Mouse (Mus musculus): ENCODE data around the gene Olfr222. TPM values are rescaled to one million over a fixed set of nuclear protein-coding genes. Genes with fewer than 3 reads are reported as not detected.

Gene Olfr222
- total RNA-seq, 2 experiments from 2014 or later, result not detected

DNA sequence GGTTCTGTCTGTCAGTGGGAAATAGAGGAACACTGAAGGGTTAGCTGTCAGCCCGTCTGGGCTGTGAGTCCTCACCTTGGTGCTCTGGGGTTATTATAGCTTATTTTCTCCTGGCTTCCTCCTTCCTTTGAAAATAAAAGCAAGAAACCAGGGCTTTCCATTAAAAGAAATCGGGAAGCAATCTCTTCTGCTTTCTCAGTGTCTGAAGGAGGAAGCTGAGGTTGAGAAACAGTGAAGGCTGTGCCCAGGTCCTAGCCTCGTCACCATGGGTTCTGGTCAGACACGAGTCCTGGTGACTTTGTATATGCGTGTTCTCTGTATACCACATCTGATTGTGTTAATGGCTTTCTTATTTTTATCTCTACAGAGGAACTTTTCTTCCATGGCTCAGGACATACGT is 33.6 kb downstream of the Olfr222 start:
- no peak for DNase-seq (ENCODE audit: extremely low spot score in 1 of 2, low spot score in 1 of 2)

DNA sequence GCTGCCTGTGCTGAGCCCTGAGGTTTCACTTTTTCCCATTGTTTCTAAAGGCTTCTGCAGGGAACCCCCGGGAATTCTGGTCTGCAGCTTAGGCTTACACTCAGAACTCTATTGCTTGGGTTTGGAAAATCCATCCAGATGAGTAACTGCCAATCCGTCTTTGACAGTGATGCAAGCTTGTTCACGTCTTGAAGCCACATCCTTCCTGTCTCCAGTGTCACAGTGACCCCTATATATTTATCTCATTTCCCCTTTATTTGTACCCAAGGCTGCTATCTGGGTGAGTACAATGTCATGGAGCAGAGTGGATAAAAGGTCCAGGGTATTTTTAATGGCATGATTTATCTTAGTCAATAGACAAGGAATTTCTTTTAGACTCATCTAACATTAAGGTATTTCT is 34.7 kb downstream of the Olfr222 start, which contains the start of gene Nlrp3:
Nlrp3 (plus strand) TSS at position 245 of the 400 bp plus-strand sequence.
- no peak for DNase-seq (ENCODE audit: extremely low spot score in 1 of 2, low spot score in 1 of 2)

DNA sequence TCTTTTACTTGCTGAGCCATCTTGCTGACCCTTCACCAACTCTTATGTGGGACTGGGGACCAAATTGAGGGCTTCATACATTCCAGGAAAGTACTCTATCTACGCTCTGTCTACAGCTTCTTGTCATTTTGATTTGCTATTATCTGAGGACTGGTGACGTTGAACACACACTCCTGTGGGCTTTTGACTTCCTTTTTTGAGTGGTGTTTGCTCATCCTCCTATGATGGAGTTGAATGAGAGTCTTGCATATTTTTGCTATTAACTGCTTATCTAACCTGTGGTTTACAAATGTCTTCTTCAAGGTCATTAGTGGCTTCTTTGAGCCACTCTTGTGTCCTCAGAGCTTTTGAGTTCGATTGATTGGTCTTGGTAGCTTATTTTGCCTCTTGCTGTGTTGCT is 35.9 kb downstream of the Olfr222 start:
- no peak for DNase-seq (ENCODE audit: extremely low spot score in 1 of 2, low spot score in 1 of 2)

DNA sequence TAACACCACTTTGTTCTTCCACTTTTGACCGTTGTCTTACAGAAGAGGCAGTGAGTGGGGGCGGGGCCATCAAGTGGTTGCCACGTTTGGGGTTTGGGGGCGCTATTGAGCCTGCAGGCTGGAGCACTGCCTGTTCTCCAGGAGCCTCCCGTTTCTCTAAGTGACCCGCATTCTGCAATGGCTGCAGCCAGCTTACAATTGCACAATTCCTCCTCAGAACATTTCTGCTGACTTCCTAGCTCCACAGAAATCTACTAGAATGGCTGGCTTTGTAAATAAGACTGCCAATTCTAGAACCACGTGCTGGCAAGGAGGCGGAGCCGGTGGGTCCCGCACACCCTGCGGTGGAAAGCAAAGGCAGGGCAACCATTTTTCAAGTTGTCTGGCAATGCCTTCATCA is 37.6 kb downstream of the Olfr222 start:
- DNase-seq (ENCODE audit: extremely low spot score in 1 of 2, low spot score in 1 of 2), result peak in 1 of 2 experiments; percentile 49

DNA sequence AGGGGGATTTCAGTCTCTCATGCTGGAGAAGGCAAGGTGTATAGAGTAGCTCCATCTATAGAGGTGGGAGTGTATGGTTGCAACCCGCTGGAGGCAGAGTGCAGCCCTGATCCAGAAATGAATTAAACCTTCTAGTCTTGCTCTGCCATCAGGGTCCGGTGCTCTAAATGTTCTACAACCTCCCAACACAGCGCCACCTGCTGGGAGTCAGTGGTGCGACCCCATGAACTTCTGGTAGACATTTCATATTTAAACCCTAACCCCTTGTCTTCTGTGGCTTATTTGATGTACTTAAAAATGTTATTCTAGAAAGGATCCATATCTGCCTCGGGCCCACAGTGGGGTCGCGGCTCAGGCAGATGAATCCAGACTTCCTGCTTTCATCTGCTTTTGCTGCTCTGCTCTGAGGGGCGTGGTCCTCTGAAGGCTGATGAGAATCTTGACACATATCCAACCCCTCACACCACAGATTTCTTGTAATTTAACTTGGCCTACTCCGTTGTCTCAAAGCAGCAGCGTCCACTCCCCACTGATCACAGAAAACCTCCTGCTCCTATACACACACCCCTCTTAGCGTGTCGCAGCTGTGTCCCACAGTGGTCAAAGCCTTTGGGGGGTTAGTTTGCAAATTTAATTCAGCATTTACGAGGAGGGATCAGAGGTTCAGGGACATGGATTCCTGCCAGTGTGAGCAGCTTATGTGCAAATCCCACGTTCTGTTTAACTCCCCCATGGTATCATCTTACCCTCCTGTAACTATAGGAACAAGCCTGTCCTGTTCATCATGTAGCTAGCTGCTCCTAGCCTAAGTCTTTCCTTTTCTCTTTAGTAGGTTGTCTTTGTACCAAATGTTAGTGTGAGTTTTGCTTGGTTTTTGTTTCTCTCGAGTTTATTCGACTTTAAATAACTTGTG is 38.6 kb downstream of the Olfr222 start:
- peak in 1 of 2 experiments; percentile 24 for DNase-seq (ENCODE audit: extremely low spot score in 1 of 2, low spot score in 1 of 2)

DNA sequence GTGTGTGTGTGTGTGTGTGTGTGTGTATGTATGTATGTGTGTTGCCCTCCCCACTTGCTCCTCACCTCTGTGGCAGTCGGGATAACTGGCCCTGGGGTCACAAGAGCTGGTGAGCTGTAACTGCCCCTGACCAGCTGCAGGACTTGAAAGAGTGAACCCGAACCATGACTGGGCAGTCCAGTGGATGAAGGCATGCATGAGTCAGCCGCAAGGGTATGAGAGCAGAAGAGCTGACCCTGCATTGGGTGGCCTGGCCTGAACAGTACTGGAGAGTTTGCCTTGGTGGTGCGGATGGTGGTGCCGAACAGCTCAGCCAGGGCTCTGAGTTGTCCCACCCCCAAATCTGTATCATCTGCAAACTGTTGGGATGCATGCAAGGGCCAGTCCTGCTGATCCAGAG is 44.5 kb downstream of the Olfr222 start:
- DNase-seq (ENCODE audit: extremely low spot score in 1 of 2, low spot score in 1 of 2), result no peak

DNA sequence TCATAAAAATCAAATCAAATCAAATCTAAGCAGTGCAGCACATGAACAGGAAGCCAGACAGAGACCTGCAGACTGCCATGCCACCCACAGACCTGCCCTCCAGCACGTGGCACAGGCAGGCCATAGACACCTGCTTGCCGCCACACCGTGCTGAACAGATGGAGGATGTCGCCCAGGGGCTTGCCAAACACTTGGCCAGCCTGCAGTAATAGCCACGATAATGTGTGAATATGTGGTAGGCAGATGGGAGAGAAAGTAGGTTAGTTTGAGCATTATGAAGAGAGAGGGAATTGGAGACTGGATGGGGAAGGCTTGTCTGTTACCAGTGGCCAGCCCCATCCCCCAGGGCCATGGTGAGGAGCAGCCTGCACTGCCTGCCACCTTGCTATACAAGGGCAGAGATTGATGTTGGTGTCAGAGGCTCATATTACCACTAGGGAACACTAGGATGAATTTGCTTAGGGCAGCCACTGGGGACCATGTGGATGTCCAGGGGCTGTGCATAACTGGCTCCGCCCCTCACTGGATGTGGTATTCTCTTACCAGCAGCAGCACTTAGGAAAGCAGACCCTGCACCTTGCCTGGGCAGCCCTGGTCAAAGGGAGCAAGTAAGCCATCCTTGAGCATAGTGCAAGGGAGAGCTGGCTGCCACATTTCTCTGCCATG is 45.0 kb downstream of the Olfr222 start:
- no peak for DNase-seq (ENCODE audit: extremely low spot score in 1 of 2, low spot score in 1 of 2)

DNA sequence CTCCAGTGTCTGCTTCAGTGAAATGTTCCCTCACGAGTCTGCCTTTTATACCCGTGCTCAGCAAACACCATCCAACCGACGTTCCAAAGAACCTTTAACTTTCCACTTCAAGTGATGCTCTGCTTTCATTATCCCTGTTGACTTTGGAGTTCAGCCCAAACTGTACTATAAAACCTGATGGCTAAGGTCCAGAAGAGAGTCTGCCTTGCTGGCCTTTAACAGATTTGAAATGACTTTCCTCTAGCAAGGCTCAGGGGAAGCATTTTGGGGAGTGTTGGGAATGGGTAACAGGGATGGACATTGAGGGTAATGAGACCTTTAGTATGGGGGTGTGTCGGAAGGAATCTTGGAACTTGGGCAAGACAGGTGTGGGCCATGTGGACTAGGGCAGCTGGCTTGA is 45.8 kb downstream of the Olfr222 start:
- no peak for DNase-seq (ENCODE audit: extremely low spot score in 1 of 2, low spot score in 1 of 2)

DNA sequence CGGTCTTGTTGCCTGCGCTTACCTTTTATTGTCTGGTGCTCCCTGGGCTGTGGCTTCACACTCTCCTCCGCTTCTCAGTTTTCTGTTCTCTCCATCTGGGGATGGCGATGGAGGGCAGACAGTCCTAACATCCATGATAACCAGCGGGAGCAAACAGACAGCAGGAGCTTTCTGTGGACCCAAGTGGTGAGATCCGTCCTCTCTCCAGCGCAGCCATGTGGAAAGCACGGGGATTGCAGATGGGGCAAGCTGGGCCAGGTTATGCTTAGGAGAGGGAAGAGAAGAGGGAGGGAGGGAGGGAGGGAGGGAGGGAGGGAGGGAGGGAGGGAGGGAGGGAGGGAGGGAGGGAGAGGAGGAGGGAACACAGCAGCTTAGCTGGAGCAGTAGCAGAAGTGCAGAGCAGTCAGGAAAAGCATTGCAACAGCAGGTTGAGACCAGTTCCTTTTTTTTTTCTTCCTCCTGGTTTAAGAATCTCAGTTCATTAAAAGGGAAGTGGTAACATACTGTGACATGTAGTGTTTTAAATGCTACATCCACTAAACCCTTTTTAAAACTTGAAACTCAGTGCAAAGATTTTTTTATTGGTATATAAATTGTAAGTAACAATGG is 49.5 kb downstream of the Olfr222 start, which contains the start of gene Zkscan17:
Zkscan17 (minus strand) TSS at position 280 of the 609 bp plus-strand sequence.
- no peak for DNase-seq (ENCODE audit: extremely low spot score in 1 of 2, low spot score in 1 of 2)

DNA sequence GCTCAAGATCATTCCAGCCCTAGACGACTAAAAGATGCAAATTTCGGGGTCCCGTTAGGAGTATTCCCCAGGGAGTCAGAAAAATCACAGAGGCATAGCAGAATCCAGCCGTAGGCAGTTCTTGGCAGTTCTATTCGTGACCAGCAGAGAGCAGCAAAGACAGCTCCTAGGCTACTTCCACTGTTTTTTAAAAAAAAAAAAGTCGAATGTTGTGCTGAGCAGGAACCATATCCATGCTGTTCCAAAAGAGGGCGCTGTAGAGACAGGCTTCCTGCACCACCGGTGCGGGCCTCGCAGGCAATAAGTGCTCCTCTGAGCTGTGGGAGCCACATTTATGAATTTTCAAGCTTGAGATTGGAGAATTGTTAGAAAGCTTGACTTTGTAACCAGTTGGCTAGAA is 50.8 kb downstream of the Olfr222 start:
- peak; percentile 54 to 84 for DNase-seq (ENCODE audit: extremely low spot score in 1 of 2, low spot score in 1 of 2)

DNA sequence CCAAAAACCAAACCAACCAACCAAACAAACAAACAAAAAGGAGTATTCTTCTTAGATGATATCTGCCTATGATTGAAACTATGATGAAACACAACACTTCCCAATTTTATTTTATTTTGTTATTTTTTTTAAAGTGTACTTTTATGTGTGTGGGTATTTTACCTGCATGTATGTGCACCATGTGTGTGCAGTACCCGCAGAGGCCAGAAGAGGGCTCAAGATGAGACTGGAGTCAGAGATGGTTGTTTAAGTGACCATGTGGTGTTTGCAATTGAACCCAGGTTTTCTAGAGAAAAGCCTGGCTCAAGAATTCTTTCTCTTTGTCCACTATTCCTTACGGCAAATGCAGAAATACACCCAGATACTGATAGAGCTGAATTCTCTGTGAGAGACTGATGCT is 51.9 kb downstream of the Olfr222 start:
- DNase-seq (ENCODE audit: extremely low spot score in 1 of 2, low spot score in 1 of 2), result no peak

Other genes with a start within 250 kb of the Olfr222 start
- not detected for gene Prss38, start 200.6 kb downstream of the Olfr222 start, total RNA-seq (2021)
- 10 to 100 TPM; 25.3 to 27.0 TPM for gene Jmjd4, start 126.2 kb downstream of the Olfr222 start, total RNA-seq (2021)
- 100 to 1,000 TPM; 345 to 382 TPM for gene Snap47, start 125.0 kb downstream of the Olfr222 start, total RNA-seq (2021)
- gene Zfp867, start 103.8 kb downstream of the Olfr222 start, total RNA-seq (2021), result 1 to 10 TPM; 3.7 to 4.2 TPM
- gene Zkscan17, start 49.5 kb downstream of the Olfr222 start, total RNA-seq (2021), result 1 to 10 TPM; 7.9 to 9.1 TPM
- gene Nlrp3, start 34.7 kb downstream of the Olfr222 start, total RNA-seq (2021), result under 1 TPM; 0.64 to 0.92 TPM
- not detected for gene Olfr223, start 17.1 kb upstream of the Olfr222 start, total RNA-seq (2021)
- 100 to 1,000 TPM; 267 to 302 TPM for gene Mprip, start 85.1 kb upstream of the Olfr222 start, total RNA-seq (2021)
- under 1 TPM; 0.49 to 0.96 TPM for gene Pld6, start 211.4 kb upstream of the Olfr222 start, total RNA-seq (2021)
- 10 to 100 TPM; 44.8 to 47.1 TPM for gene Flcn, start 233.8 kb upstream of the Olfr222 start, total RNA-seq (2021)